Mouse (Mus musculus): ENCODE results near the gene Nr5a2. TPM values are rescaled to one million over a fixed set of nuclear protein-coding genes. Genes with fewer than 3 reads are reported as not detected.

Gene Nr5a2
- total RNA-seq, 2 experiments from 2014 or later: 3.3 to 4.4 TPM

GRCm38 (mm10) chr1:136949323-136949741 is 10.9 kb downstream of the Nr5a2 start:
- intact Hi-C loops (cut with DNase I): loop anchor here (5.0 to 10.0 kb wide), 3 partner anchors 82 to 395 kb away; no protein-coding TSS in a partner anchor
- DNase-seq: peak; percentile 4 to 8

- intact Hi-C loops (cut with DNase I): loop anchor here (5.0 to 10.0 kb wide), 3 partner anchors 81 to 394 kb away; no protein-coding TSS in a partner anchor
- DNase-seq: peak; percentile 58 to 61
Observed at GRCm38 (mm10) chr1:136948511-136949275, 11.6 kb downstream of the Nr5a2 start.

GRCm38 (mm10) chr1:136948127-136948422 is 12.2 kb downstream of the Nr5a2 start:
- intact Hi-C loops (cut with DNase I): loop anchor here (5.0 to 10.0 kb wide), 3 partner anchors 81 to 393 kb away; no protein-coding TSS in a partner anchor
- no peak for DNase-seq

DNA sequence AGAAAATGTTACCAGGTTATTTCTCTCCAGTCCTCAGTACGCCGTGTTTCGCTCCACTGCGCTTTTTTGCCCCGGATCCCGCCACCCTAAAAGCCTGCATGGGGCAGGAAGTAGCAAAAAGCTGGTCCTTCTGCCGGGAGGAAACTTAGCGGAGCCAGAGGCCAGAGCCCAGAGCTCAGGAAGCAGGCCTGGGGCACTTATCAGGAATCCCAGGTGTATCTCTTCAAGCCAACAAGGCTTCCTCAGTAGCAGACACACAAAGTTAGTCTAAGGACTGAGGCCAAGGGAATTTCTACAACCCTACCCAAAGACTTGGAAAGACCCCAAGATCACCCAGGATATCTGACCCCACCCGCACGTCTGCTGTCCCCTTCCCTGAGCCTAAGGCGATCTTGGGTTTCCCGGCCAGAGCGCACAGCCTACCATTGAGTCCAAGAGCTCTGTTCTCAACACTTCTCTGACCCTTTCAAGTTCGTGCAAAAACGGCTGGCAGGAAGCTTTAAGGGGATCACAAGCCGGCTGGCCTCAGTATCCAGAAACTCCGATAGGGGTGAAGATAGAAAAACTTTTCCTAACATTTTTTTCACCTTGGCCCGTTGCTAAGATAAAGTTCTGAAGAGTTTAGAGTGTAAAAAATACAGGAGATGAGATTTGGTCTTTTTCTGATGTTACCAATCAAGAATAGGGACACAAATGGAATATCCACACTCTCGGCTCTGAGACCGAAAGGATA is 12.7 kb downstream of the Nr5a2 start:
- peak; percentile 22 to 27 for DNase-seq
- intact Hi-C loops (cut with DNase I): loop anchor here (5.0 to 10.0 kb wide), 3 partner anchors 80 to 393 kb away; no protein-coding TSS in a partner anchor

GRCm38 (mm10) chr1:136946806-136947393 is 13.3 kb downstream of the Nr5a2 start:
- peak; percentile 18 to 26 for DNase-seq
- intact Hi-C loops (cut with DNase I): loop anchor here (5.0 to 10.0 kb wide), 3 partner anchors 80 to 392 kb away; no protein-coding TSS in a partner anchor

- intact Hi-C loops (cut with DNase I): loop anchor here (5.0 to 10.0 kb wide), 3 partner anchors 79 to 392 kb away; no protein-coding TSS in a partner anchor
- peak in 1 of 2 experiments; percentile 4 for DNase-seq
Observed at GRCm38 (mm10) chr1:136946404-136946803, 13.8 kb downstream of the Nr5a2 start.

DNA sequence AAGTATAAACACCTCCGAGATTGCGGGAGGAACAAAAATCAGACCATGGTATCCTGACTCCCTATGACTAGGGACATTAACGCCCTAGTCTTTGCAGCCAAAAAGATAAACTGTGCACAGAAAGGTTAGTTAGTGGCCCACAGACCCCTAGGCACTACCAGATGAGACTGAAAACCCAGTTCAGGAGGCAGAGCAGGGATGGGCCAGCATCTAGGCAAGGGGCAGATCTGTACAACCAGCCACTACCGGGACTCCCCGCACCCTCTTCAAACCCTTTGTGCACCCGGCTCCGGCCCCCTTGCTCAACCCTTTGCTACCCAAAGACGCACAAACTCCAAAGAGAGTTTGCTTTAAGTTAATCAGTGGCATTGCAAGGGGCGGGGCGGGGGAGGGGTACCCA is 14.4 kb downstream of the Nr5a2 start:
- intact Hi-C loops (cut with DNase I): loop anchor here (2.0 to 10.0 kb wide), 4 partner anchors 25 to 391 kb away; no protein-coding TSS in a partner anchor
- DNase-seq: peak in 1 of 2 experiments; percentile 8

- intact Hi-C loops (cut with DNase I): loop anchor here (2.0 to 10.0 kb wide), 4 partner anchors 25 to 391 kb away; no protein-coding TSS in a partner anchor
- DNase-seq: no peak
Observed at GRCm38 (mm10) chr1:136945426-136945825, 14.8 kb downstream of the Nr5a2 start.

GRCm38 (mm10) chr1:136940603-136941002 is 19.6 kb downstream of the Nr5a2 start:
- intact Hi-C loops (cut with DNase I): loop anchor here (1.0 to 10.0 kb wide), 2 partner anchors 95 to 386 kb away; no protein-coding TSS in a partner anchor

DNA sequence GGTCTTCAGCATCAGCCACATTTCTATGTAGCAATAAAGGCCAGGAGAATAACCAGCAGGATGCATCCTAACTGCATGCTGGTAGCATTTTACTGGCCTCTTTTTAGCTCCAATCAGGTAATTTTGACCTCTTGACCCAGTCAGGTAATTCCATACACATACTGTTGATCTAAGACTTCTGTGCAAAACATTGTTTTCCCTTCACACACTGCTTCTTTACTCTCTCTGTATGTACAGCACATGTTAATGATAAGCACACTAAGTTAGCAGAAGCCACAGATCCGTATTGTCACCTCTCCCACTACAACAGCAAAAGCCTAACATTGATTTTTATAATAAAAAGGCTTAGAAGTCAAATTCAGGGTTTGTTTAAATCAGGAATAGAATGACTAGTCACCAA is 21.0 kb downstream of the Nr5a2 start:
- intact Hi-C loops (cut with DNase I): no loop called here
- no peak for DNase-seq

More at GRCm38 (mm10) chr1:136940603-136941002, 19.6 kb downstream of the Nr5a2 start:
- DNase-seq: no peak

GRCm38 (mm10) chr1:136935960-136936324 is 24.3 kb downstream of the Nr5a2 start:
- DNase-seq: no peak
- intact Hi-C loops (cut with DNase I): no loop called here

DNA sequence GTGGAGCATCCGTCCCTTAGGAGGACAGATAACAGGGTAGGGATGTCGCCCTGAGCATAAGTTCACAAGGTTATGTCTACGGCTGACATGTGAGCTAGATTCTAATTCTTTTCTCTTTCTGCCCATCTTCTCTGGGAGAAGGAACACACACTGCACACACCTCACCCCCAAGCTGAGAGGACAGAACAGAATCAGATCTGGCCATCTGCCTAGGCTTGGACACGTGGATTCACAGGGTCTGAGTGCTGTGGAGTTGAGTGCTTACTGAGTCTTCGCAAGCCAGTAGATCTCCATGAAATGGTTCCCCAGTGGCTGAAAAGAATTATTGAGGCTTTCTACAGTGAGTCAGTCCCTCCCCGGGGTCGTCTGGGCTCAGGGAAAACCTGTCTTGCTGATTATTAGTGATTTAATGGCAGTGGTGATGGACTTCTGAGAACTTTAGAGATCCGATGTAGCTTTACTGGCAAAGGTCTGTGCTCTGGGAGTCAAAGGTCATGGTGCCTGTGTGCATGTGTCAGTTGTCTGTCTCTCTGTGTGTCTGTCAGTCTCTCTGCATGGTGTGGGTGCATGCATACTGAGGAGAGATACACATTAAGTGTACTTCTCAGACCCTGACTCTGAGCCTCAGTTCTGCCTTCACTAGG is 24.8 kb downstream of the Nr5a2 start:
- intact Hi-C loops (cut with DNase I): no loop called here
- no peak for DNase-seq

GRCm38 (mm10) chr1:136934051-136934450 is 26.2 kb downstream of the Nr5a2 start:
- peak in 1 of 2 experiments; percentile 28 for DNase-seq
- intact Hi-C loops (cut with DNase I): no loop called here

DNA sequence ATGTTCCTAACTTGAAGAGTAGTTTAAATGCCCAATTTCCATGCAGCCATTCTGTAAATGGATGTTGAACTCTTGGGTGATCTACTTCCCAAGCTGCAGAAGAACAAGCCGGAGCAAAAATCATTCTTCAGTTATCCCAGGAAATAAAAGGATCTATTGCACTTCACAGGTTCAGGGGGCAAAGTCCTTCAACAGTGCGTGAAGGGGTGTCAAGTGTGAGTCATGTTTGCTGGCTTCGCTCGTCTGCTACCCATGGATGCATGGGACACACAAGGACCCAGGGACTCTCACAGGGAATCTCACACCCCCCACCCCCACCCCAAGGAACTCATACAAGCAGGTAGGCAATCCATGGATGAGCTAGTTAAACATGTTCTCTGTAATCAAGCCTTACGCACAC is 29.2 kb downstream of the Nr5a2 start:
- no peak for DNase-seq

GRCm38 (mm10) chr1:136929743-136930142 is 30.5 kb downstream of the Nr5a2 start:
- no peak for DNase-seq
- intact Hi-C loops (cut with DNase I): no loop called here

More for the DNA sequence above, 29.2 kb downstream of the Nr5a2 start:
- intact Hi-C loops (cut with DNase I): no loop called here

- DNase-seq: no peak
- intact Hi-C loops (cut with DNase I): no loop called here
Observed at GRCm38 (mm10) chr1:136927428-136927827, 32.8 kb downstream of the Nr5a2 start.

DNA sequence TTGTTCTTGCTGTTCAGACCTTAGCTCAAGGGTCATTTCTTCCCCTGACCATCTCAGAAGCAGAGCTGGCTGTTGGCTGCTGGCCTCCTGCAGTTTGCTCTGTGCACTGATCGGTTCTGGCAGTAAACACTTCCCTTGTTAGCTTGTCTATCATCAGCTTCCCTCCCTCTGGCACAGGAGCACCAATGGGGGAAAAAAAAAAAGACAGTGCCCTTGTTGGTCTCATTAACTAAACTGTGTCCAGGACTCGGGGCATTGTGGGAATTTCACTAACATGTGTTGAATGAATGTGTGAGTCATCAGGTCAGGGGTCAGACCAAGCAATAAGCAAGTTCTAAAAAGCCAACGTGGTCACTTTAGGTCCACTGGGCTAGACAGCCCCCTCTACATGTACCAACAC is 34.2 kb downstream of the Nr5a2 start:
- intact Hi-C loops (cut with DNase I): no loop called here

DNA sequence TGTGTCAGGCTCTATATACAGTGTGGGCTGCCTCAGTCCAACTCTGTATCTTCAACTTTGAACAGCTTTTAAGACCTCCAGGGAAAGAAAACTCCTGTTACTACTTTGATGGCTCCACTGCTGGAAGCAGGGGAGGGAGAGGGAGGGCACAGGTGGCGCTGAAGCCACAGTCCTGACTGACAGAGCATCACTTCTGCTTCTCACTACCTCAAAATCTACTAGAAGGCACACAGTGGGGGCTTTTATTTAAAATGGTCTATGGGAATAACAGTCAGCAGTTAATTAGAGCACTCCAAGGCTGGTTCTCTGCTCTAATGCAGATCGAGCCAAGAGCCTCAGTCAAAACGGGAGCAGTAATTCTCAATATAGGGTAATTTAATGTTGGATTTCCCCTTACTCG is 40.2 kb downstream of the Nr5a2 start:
- DNase-seq: no peak
- intact Hi-C loops (cut with DNase I): loop anchor here (2.0 kb wide), 1 partner anchor 25 kb away; no protein-coding TSS in a partner anchor

More for the DNA sequence above, 34.2 kb downstream of the Nr5a2 start:
- no peak for DNase-seq

DNA sequence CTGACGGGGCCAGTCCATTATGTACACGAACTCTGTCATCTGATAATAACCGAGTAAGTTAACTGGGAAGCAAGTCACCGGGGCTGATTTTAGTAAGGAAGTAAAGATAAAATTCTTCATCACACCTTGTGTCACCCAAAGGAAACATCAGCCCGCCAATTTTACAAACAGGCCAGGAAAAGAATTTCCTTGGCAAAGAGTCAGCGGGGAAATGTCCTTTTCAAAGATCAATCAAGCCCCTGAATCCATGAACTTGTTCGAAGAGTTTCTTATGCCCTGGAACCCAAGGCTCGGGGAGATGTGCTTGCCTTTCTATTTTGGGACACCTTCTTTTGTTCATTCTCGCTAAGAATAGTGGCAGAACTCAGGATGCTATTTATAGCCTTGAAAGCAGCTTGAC is 41.5 kb downstream of the Nr5a2 start:
- peak; percentile 12 to 33 for DNase-seq
- intact Hi-C loops (cut with DNase I): loop anchor here (5.0 kb wide), 1 partner anchor 51 kb away; no protein-coding TSS in a partner anchor

DNA sequence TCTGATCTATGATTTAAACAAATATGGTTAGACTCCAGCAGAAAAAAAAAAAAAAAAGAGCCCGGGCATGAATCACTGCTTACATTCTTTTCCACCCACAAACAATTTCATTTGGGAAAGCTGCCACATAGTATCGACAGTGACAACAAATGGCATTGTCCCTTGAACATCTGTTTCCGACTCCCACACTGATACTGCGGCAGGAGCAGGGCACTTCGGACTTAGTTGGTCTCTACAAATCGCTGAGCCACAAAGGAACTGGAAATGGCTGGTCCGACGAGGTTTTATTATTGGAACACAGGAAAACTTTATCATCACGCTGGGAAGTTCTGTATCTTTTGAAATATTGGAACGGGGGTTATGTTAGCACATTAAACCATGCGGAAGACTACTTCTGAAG is 44.8 kb downstream of the Nr5a2 start:
- intact Hi-C loops (cut with DNase I): loop anchor here (5.0 kb wide), 1 partner anchor 48 kb away; no protein-coding TSS in a partner anchor
- DNase-seq: peak; percentile 65 to 67

Data from heart, postnatal 10 days (tissue).